Mouse (Mus musculus) cortical plate, adult 2 months (tissue): ENCODE results near the gene Gm44511. TPM values are rescaled to one million over a fixed set of nuclear protein-coding genes. Genes with fewer than 3 reads are reported as not detected.

Source experiments
- H3K27ac ChIP-seq: fragments of 200-500 bp; 2 replicates; pipeline ENCODE4 v1.5.1; 2012; ENCODE audit warnings: low read length, control low read depth, inconsistent platforms; ENCODE audit not compliant: insufficient read depth
- H3K4me1 ChIP-seq: fragments of 200-500 bp; 2 replicates; pipeline ENCODE4 v1.6.1; 2011; ENCODE audit warnings: low read length; ENCODE audit not compliant: control insufficient read depth, insufficient read depth
- H3K4me3 ChIP-seq: fragments of 200-500 bp; 2 replicates; pipeline ENCODE4 v1.5.1; 2011; ENCODE audit warnings: mild to moderate bottlenecking, low read length, control low read depth; ENCODE audit not compliant: insufficient read depth
- CTCF ChIP-seq: fragments of 200-500 bp; IDR thresholded peaks from 2 replicates; pipeline ENCODE4 v1.5.1; 2011; ENCODE audit warnings: mild to moderate bottlenecking, control low read depth, low read length; ENCODE audit not compliant: insufficient read depth; ENCODE audit errors: extremely low read depth
- POLR2A ChIP-seq: fragments of 200-500 bp; IDR thresholded peaks from 2 replicates; pipeline ENCODE4 v1.6.1; 2011; ENCODE audit warnings: mild to moderate bottlenecking, low read length, control low read depth; ENCODE audit not compliant: insufficient read depth; ENCODE audit errors: extremely low read depth
- polyA plus RNA-seq: library from polyadenylated mRNA; depleted of rRNA; stranded (reverse); fragments of >200 nt; gene quantifications from 2 replicates; pipeline ENCODE4 v1.2.3, GENCODE M21; 2012

Gene Gm44511
- polyA plus RNA-seq, 1 experiment: not detected

- Histone ChIP-seq H3K4me1 (no peaks in the 10 kb centered on the region), H3K4me3 (no peak overlapping the region), H3K27ac (no peak overlapping the region)
- TF ChIP-seq POLR2A (no peak), CTCF (no peak)
Observed at GRCm38 (mm10) chr6:128851151-128851550, 25.0 kb upstream of the Gm44511 start.

- no peak for TF ChIP-seq POLR2A
- TF ChIP-seq CTCF: no peak
- Histone ChIP-seq H3K4me1 (no peaks in the 10 kb centered on the region), H3K27ac (no peak overlapping the region), H3K4me3 (no peak overlapping the region)
Observed at GRCm38 (mm10) chr6:128850671-128851070, 24.6 kb upstream of the Gm44511 start.

GRCm38 (mm10) chr6:128849902-128850301 lies 23.8 kb upstream of the Gm44511 start:
- Histone ChIP-seq H3K4me3 (no peak overlapping the region), H3K27ac (no peak overlapping the region), H3K4me1 (0 out of 2 replicates have a peak, but pooled peaks cover 2% of the 10 kb centered on the region)
- TF ChIP-seq CTCF: peak; percentile 54
- no peak for TF ChIP-seq POLR2A

DNA sequence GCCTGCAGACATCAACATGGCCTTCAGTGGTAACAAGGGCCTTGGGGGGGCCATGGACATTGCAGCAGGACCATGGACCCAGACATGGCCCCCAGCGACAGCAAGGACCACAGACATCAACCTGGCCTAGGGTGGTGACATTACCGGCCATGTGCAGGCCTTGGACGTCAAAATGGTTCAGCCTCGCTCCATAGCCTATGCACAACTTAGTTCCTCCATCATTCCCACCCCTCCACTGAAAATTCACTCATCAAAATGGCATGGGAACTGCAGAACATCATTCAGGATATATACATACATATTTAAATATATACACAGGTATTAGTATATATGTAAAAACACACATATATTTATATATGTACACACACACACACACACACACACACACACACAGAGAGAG lies 21.3 kb upstream of the Gm44511 start:
- H3K27ac ChIP-seq: no peak overlapping the region
- peaks cover 4% of the 10 kb centered on the region; the same call in 1 of the 2 replicates for H3K4me1 ChIP-seq
- no peak for TF ChIP-seq CTCF
- no peak for TF ChIP-seq POLR2A
- H3K4me3 ChIP-seq: no peak overlapping the region

GRCm38 (mm10) chr6:128845998-128846542 lies 20.0 kb upstream of the Gm44511 start:
- no peak overlapping the region for H3K27ac ChIP-seq
- TF ChIP-seq CTCF (no peak), POLR2A (no peak)
- H3K4me1 ChIP-seq: peaks cover 4% of the 10 kb centered on the region; the same call in 1 of the 2 replicates
- no peak overlapping the region for H3K4me3 ChIP-seq

DNA sequence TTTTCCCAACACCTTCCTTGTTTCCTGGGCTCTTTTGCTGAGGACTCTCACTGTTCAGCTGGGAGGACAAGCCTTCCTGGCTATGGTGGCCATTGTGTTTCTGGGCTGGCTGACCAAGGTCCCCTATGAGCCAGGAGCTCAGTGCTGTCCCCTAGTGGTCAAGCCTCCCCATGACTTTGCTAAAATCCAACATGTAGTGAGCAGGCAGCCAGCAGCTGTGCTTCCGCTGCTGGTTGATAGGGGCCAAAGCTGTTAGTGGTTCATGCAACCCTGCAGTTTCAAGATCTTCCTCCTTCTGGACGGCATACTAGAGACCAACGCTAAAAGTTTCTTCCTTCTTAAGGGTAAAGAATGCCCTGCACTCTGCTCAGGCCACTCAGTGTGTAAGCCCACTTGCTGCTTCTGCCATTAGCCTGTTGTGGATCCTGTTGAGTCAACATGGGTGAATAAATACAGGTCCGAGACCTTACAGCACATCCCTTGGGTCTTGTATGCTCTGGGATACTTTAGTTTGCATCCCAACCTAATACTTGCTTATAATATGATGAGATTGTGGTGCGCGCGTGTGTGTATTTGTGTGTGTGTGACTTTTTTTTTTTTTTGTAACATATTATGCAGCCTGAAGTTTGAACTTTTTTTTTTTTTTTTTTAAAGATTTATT lies 19.3 kb upstream of the Gm44511 start:
- H3K4me1 ChIP-seq: peaks cover 4% of the 10 kb centered on the region; the same call in 1 of the 2 replicates
- no peak overlapping the region for H3K4me3 ChIP-seq
- no peak for TF ChIP-seq POLR2A
- peak; percentile 88 for TF ChIP-seq CTCF
- H3K27ac ChIP-seq: no peak overlapping the region

GRCm38 (mm10) chr6:128844586-128845080 lies 18.5 kb upstream of the Gm44511 start:
- TF ChIP-seq POLR2A (no peak), CTCF (no peak)
- Histone ChIP-seq H3K4me1 (peaks cover 4% of the 10 kb centered on the region; the same call in 1 of the 2 replicates), H3K27ac (no peak overlapping the region), H3K4me3 (peak overlapping the region; percentile 84; the same call in 1 of the 2 replicates)

DNA sequence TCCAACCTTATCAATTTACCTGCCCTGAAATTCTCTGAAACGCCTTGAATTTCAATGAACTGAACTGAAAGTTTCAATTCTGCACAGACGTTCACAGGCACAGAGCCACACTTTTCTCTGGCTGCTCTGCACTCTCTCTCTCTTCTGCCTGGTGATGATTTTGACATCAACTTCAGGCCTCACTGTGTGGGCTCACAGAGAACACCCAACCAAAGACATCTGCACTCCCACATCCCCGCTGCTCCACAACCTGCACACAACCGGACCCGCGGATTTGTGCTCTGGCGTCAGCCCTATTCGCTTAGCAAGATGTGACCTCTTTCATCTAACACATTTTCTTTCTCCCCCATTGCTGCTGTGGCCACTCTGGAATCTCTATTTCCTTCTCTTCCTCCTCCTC lies 18.0 kb upstream of the Gm44511 start:
- no peak overlapping the region for H3K27ac ChIP-seq
- peaks cover 4% of the 10 kb centered on the region; the same call in 1 of the 2 replicates for H3K4me1 ChIP-seq
- peak overlapping the region; percentile 84 for H3K4me3 ChIP-seq
- TF ChIP-seq CTCF: no peak
- TF ChIP-seq POLR2A: no peak

GRCm38 (mm10) chr6:128843479-128843992 lies 17.4 kb upstream of the Gm44511 start:
- TF ChIP-seq POLR2A (no peak), CTCF (no peak)
- H3K27ac ChIP-seq: peak overlapping the region; percentile 57
- H3K4me3 ChIP-seq: peak overlapping the region; percentile 84
- peaks cover 4% of the 10 kb centered on the region; the same call in 1 of the 2 replicates for H3K4me1 ChIP-seq

DNA sequence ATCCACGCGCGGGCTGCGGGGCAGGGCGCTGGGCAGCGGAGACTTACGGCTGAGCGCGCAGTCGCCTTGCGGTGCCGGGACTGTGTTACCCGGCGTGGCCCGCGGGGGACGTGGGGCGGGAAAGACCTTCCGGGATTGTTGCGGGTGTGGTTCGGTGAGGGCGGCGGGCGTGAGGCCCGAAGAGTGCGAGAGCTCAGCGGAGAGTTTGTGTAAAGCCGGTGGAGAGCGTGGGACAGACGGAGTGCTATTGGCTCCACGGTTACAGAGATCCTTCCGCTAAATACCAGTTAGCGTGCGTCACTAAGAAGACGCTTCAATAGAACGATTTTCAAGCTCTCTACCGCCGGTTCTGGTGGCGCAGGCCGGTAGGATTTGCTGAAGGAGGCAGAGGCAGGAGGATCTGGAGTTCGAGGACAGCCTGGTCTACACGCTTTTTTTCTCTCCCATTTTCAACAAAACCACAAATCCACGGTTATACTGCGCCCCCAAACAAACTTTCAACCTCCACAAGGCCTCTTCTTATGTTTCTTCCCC lies 16.9 kb upstream of the Gm44511 start:
- peak overlapping the region; percentile 84 for H3K4me3 ChIP-seq
- peaks cover 4% of the 10 kb centered on the region; the same call in 1 of the 2 replicates for H3K4me1 ChIP-seq
- peak; percentile 48; the same call in 1 of the 2 replicates for TF ChIP-seq POLR2A
- TF ChIP-seq CTCF: no peak
- peak overlapping the region; percentile 57 for H3K27ac ChIP-seq
